In genomic region chr10:25016110-25016509, GRCm38 (mm10) we compare ENCODE assay signal across 11 mouse cellular contexts.
DNase-seq lines count a peak whose midpoint lies in the region; ATAC-seq and TF ChIP-seq lines count a peak whose summit lies in the region.
"Had no signal": no experiment of that assay in that cellular context is flagged by ENCODE, and none has a peak within 500 bp of the region (broad histone marks: within the 10 kb centered on the region; RNA-seq: fewer than 3 reads in every experiment).

No protein-coding gene starts in this region.

- H3K27ac ChIP-seq in layer of hippocampus, adult 2 months: peak overlapping the region; percentile 46
- H3K27ac ChIP-seq: embryonic facial prominence, embryonic 15.5 days; heart, embryonic 15.5 days; limb, embryonic 12.5 days had no signal

- intact Hi-C loops in gastrocnemius, postnatal 14 days (cut with DNase I; ENCODE audit: low total_unique reads): no loop called here

- H3K4me3 ChIP-seq in layer of hippocampus, adult 2 months: no peak overlapping the region
- H3K4me3 ChIP-seq: embryonic facial prominence, embryonic 15.5 days; heart, embryonic 15.5 days; limb, embryonic 12.5 days had no signal

- DNase-seq in layer of hippocampus, adult 2 months (ENCODE audit: low spot score in 2 of 2): no peak
- DNase-seq in layer of hippocampus, adult 11-12 months (ENCODE audit: low spot score): no peak
- DNase-seq in adrenal gland, postnatal 14 days: peak; percentile 61
- DNase-seq in gastrocnemius, postnatal 14 days: peak; percentile 53
- DNase-seq in MN1 (ENCODE audit: low spot score): no peak
- no peak for DNase-seq in lung, adult 18-20 months
- DNase-seq: lung, postnatal 36 days had no signal

- TF ChIP-seq CTCF in layer of hippocampus, adult 2 months (conservative IDR thresholded peaks at IDR 0.05): no peak

- ATAC-seq in cerebellum, adult (ENCODE audit: insufficient number of reproducible peaks, low FRiP score, low TSS enrichment): peak; percentile 99

Comparison
In these comparisons a context has a peak if more than half of its experiments do, and no peak if none do; other contexts are left out.
1. DNase-seq: peak in adrenal gland, postnatal 14 days (single experiment) and gastrocnemius, postnatal 14 days (single experiment); none in layer of hippocampus, adult 2 months (0 of 2), layer of hippocampus, adult 11-12 months (single experiment), MN1 (single experiment) and lung, adult 18-20 months (0 of 2).